Mouse (Mus musculus): ENCODE data around the gene Tnfrsf12a.
A peak's percentile ranks its signal among the peaks of the same experiment; 100 is the strongest.

Tnfrsf12a gene

DNA sequence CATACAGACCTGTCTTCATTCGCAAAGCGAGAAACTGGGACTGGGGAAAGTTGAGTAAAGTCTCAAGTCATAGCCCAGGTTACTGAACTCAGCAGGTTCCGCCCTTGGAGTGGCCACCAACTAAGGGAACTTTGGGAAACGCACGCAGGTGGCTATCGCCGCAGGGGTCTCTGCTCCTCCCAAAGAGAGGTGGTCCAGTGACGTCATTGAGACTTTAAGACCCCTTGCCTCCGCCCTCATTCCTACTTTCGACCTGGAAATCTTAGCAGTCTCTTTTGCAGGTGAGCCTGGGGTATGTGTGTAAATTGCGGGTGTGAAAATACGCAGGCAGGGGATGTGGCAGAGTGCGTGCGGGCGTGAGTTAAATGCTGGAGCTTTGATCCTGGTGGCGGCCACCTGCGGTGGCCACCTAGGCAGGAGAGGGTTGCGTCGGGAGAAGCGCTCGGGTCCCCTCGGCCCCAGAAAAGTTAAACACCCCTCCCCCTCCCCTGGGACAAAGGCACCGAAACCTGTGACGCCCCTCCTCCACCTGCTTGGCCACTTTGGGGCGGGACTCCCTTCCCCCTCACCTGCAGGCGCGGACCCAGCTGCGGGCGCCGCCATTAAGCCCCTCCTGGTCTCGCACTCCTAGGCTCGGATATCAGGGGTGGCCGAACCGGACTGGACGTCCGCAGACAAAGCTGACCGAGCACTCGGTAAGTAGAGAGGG lies 2.0 kb upstream of the Tnfrsf12a start, which contains the start of gene Cldn6:
Cldn6 (plus strand) TSS at position 123 of the 709 bp plus-strand sequence.
- DNase-seq, result no peak

DNA sequence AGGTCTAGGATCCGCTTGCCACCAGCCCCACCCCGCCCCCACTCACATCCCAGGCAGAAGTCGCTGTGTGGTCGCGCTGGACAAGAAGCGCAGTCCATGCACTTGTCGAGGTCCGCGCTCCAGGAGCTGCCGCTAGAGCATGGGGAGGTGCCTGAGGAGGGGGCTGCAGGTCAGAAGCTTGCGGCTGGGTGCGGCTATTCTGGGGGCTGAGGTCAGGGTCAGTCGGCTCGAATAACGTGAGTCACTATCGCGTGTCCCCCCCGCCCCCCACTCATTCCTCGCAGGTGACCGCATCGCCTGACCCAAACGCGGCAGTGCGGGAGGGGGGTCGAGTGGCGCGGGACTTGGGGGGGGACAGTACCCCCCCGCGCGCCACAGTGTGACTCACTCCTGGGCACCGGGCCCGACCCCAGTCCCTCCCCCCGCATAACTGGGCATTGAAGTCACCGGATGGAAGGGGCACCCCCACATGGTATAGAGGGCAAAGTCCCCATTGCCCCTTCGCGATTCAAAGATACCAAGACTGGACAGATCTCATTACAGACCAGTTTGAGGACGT lies 716 bp downstream of the Tnfrsf12a start:
- DNase-seq, result peak in 1 of 2 experiments; percentile 33

DNA sequence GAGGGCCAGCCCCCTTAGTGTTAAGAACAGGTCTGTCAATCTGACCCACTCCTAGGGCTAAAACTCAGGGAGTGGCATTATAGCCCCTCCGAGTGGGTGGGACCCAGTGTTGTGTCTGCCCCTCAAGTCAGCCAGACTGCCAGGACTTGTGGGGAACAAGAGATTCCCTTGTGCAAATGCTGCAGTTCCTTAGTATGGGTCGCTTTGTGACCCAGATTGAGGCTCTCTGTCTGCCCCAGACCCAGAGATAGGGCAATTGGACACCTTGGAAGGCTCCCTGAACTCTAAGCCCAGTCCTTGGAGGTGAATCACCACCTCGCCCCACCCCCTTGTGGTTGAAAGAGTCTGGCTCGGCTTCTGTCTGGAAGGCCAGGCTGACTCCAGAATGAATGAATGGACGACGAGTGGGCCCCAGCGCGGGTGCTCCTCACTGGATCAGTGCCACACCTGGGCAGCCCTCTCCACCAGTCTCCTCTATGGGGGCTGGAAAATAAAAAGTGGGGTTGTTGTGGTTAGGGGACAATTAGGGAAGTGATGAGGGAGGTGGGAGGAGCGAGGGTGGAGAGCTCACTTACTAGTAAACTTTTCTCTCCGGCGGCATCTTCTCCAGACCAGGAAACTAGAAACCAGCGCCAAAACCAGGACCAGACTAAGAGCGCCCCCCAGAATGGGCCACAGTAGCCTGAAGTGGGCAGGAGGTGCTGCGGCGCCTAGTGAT lies 1.5 kb downstream of the Tnfrsf12a start:
- DNase-seq, result peak in 1 of 2 experiments; percentile 29

DNA sequence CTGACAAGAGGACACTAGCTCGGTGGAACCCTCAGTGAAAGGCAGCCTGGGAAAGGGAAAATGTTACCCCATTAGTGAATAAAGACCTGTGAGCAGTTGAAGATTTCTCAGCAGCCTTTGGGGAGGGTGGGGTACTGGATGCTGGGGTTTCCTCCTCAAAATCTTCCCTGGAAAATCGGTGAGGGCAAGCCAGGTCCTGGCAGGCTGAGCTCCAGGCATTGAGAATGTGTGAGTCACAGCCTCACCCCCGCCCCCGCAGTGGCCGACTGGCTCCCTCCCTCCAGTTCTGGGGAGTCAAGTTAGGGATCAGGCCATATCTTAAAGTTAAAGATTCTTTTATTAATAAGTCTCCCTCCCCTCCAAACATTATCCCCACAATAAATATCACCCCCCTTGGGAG lies 2.1 kb downstream of the Tnfrsf12a start:
- no peak for DNase-seq

DNA sequence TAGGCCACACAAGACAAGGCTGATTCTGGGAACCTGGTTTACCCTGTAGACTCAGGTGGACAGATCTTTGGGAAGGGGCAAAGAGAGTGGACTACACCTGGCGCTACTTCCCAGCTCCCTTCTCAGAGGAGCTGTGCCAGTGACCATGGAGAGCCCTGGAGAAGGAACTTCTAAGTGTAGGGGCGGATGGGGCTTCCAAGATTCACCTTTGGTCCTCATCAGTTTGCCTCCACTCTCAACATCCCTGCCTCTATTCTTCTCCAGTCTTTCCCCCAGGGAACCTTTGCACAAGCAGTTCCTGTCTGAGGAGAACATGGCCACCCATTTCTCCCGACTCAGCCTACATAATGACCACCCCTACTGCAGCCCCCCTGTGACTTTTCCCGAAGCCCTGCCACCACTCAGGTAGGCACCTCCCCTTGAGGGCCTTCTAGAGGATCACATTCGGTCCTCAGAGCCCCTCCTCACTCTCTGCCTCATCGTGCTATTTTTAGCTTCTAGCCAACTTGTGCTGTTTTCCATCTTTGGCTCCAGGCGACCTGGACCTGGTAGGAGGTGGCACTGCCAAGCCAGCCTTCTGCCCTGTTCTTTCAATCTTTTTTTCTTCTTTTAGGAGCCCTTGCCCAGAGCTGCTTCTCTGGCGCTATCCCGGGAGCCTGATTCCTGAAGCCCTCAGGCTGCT lies 2.9 kb downstream of the Tnfrsf12a start:
- DNase-seq, result no peak

DNA sequence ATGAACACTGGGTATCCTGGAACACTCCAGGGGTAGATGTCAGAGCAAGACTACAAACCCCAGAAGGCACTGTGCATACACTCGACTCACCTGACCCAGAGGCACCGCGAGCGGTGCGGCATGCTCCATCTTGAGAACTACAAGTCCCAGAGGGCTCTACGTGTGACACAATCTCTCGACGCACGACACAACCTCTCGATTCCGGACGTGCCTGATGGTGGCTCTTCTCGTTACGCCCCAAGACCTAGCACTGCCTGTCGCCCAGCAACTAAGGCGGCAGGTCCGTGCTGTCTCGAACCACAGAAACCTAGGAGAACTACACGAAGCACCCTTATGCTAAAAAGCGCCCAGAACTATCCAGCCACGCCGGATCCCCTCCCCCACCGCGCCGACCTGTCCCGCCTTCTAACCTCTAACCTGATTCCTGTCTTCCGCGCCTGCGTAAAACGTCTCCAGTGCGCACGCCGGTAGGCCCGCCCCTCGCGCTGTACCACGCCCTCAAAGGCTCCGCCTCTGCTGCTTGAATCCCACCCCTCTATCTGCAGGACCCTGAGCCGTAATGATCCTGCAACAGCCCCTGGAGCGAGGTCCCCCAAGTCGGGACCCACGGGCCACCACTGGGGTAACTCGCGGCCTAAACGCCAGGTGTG lies 3.7 kb downstream of the Tnfrsf12a start, which contains the start of the genes Hcfc1r1 and Thoc6:
Hcfc1r1 (plus strand) TSS at position 173 of the 650 bp plus-strand sequence.
Thoc6 (minus strand) TSS at position 459 of the 650 bp plus-strand sequence.
- DNase-seq, result peak; percentile 87 to 93

DNA sequence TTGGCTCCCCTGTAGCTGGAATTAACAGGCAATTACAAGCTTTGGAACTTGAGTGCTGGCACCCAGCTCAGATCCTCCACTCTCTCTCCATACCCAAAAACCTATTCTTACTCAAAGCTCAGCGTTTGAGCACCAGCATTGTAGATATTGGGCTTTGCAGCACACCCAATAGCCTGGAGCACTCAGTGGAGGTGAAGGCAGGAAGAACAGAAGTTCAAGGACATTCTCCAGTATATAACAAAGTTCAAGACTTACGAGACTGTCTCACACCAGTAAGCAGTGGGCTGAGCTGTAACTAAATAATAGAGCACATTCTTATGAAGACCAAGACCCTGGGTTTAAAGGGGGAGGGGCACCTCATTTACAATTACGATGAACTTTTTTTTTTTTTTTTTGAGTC lies 4.5 kb downstream of the Tnfrsf12a start:
- DNase-seq, result no peak

DNA sequence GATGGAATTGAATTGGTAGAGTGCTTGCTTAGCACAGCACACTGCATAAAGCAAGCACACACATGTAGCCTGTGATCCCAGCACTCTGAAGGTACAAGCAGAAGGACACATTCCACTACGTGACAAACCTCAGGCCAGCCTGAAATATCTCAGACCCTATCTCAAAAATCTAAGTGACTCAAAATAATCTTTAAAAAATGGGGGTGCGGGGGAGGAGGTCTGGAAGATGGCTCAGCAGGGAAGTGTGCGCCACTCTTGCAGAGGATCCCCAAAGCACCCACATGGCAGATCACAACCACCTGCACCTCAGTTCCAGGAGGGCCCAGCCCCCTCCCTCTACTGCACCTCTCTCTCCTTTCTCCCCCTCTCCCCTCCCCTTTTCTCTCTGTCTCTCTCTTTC lies 5.7 kb downstream of the Tnfrsf12a start:
- no peak for DNase-seq

DNA sequence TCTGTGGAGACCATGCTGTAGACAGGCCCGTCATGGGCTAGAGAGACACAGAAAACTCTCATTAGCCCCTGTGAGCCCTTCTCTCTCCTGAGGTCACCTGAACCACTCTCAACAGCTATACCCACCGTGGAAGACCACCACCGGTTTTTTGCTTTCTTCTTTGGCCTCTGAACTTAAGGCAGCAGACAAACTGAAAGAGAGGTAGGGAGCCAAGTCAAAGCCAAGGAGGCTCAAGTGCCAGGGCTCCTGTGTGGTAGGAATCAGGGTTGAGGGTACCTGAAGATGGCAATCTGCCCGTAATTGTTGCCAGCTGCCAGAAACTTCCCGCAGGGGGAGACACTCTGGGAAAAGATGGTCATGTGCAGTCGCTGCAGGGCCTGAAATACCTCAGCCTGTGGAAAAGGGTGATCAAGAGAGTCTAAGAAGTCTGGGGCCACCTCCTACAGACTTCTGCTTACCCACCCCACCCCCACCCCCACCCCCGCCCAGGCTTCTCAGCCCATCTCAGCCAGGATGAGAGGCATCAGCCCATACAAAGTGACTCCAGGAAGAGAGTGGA lies 6.7 kb downstream of the Tnfrsf12a start:
- no peak for DNase-seq

DNA sequence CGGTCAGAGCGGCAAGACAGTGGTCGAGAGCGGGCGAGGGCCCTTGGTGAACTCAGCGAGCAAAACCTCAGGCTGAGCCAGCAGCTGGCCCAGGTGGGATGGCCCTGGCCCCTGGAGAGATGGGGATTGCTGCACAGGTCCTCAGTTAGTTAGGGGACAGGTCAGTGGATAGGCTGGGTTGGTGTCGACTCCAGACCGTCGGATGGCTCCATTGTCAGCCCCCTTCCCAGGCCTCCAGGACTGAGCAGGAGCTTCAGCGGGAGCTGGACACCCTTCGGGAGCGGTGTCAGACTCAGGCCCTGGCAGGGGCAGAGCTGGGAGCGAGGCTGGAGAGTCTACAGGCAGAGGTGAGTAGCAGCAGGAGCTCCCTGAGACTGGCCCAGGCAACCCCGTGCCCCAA lies 11.8 kb downstream of the Tnfrsf12a start:
- no peak for DNase-seq

DNA sequence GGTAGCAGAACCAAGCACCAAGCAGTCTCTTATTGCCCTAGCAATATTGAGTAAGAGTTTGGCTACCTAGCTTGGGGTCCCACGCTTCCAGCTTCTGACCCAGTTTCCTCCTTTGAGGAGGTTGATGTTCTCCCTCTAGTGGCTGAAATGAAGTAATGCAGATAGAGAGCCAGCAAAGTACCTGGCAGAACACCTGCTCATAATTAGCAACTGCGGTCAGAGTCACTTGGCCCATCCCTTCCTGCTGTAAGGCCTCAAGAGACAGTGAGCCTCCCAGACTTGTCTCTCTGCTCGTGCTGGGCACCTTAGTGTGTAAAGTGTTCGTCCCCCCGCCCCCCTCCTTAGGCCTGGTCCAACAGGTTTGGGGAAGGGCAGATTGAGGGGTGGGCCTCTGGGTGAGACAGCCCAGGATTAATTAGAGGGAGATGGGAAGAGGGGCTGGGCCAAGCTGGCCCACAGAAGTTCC lies 12.7 kb downstream of the Tnfrsf12a start:
- no peak for DNase-seq

DNA sequence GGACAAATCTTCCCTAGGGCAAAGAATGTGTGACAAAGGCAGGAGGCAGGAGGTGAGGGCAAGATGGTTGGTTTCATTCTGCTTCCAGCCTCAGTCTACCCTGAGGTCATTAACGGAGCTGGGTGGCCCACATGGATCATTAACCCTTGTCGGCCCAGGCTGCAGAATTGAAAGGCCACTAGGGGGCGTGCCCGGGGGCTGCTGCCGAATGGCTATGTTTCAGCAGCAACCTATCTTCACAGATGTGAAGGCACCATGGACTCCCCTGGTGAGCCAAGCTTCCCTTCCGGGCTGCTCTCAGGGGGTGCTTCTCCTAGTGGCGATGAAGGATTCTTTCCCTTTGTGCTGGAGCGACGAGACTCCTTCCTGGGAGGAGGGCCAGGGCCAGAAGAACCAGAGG lies 15.7 kb downstream of the Tnfrsf12a start:
- DNase-seq, result no peak

DNA sequence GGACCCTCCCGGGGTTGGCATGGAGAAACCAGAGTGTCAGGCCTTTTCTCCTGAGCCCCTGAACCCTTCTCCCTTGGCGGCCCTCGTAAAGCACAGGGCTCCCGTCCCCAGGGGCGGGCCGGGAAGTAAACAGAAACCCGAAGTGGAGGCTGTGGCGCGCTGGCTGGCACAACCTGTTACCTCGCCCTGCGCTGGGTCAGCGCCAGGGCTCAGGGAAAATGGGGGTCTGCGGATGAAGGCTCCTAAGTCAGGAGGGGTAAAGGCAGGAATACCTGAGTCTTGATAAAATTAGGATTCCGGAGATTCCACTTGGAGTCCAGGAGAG lies 16.4 kb downstream of the Tnfrsf12a start:
- no peak for DNase-seq

DNA sequence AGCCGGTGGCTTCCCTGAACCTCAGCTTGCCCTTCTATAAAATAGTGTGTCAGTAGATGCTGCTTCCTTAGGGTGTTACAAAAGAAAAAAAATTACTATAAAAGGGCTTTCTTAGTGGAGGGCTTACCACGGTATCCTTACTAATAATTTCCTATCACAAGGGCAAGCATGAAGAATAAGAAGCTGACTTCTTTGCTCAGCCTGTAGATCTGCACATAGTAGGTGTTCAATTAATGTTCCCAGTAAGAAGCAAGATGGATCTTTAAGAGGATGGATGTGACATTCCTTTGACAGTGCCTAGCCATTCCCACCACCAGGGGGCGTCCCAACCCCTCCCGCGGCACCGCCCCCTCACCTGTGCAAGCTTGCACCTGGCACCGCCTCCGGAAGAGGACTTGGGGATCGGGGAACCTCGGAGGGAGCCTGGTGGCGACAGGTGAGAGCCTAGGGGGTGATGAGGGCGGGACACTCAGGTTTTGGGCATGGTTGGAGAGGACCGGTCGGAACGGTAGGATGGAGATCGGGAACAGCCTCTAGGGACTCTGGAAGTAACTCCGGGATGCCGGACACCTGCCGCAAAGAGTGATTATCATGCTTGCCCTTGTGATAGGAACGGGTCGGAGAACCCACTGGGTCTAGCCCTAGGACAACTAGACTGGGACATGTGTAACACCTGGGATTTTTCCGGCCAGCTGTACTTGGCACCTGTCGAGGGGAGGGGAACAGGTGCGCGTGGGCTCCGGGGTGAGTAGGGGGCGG lies 17.0 kb downstream of the Tnfrsf12a start, which contains the start of gene Bicdl2:
Bicdl2 (plus strand) TSS at position 390 of the 759 bp plus-strand sequence.
- DNase-seq, result no peak

DNA sequence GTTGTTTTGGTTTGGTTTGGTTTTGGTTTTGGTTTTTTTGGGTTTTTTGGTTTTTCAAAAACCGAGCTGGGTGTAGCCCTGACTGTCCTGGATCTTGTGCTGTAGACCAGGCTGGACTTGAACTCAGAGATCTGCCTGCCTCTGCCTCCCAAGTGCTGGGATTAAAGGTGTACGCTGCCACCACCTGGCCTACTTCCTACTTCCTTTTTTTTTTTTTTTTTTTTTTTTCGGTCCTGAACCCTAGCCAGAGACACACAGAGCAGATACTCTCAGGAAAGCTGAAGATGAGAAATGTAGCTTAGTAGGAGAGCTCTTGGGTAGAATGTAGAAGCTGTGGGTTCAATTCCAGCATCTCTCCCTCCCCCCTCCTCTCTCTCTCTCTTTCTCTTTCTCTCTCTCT lies 18.8 kb downstream of the Tnfrsf12a start:
- no peak for DNase-seq

DNA sequence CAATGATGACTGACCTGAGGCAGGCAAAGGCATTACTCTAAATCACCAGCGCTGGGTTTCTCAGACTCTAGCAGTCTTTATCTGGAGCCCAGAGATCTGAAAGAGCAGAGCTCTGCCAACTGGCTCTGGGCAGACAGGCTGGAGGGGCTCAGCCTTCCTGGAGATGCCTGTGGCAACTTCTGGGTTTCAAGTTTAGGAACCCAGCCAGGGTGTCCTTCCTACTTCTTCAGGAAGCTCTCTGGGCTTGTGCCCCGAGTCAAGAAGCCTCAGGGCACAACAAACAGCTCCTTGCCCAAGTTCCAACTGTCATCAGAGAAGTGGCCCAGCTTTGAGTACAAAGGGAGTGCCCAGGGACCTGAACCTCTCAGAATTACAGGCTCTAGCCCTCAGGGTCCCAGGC lies 22.9 kb downstream of the Tnfrsf12a start:
- no peak for DNase-seq

DNA sequence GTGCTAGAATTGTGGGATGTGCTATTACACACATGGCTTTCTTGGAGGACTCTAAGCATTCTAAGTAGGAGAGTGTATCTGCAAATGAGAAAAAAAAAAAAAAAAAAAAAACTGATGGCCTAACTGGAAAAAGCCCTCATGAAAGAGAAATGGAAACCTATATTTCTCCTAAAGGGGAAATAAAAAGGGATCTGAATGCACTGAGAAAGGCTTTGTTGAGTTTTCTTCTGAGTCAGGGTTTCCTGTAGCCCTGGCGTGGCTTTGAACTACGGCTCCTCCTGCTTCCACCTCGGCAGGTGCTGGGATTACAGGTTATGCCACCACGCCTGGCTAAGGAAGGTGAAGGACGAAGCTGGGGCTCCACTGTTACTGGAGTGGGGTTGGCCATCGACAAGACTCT lies 23.3 kb downstream of the Tnfrsf12a start:
- DNase-seq, result no peak

DNA sequence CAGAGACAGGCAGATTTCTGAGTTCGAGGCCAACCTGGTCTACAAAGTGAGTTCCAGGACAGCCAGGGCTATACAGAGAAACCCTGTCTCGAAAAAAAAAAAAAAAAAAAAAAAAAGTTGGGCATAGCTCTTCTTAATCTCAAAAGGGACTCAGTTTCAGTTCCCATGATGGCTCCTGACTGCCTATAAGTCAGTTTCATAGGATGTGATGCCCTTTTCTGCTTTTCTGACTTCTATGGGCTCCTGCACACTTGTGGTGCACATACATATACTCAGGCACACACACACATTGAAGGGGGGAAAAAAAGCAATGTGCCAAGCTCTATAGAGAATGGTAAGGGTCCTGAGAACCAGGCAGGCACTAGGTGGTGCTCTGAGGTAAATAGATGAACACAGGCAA lies 23.9 kb downstream of the Tnfrsf12a start:
- DNase-seq, result no peak

DNA sequence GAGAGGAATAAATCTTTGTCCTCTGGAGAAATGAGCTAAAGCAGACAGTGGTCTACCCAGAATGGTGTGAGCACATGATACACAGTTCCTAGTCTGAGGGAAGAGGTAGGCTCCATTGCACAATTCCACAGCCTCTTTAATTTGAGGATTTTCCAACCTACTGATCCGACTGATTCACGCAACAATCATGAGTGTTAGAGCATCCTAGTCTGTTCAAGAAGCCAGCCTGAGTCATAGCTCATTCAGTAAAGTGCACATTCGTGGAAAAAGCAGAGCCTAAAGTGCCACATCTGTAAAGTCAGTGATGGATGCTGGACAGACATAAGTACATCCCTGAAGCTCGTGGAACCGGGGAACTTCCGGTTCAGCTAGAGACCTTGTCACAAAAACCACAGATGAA lies 25.9 kb downstream of the Tnfrsf12a start:
- no peak for DNase-seq

DNA sequence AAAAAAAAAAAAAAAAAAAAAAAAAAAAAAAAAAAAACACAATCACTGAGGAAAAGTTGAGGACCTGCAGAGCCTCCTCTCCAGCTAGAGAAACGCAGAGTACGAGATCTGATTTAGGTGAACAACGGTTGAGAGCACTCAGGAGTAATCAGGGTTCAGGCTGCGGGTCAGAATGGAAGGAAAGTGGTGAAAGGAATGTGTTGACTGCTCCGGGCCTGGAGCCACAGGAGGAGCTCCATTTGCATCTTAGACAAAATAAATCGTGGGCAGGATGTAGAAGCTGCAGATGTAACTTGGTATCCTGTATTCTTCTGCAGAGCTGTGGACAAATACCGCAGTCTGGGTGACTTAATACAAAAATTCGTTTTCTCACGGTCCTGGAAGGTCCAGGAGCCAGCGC lies 31.4 kb downstream of the Tnfrsf12a start:
- no peak for DNase-seq
